Comparison of ENCODE assay signal across 29 mouse cellular contexts in genomic region chr14:62569463-62569862, GRCm38 (mm10). TPM values are rescaled to one million over a fixed set of nuclear protein-coding genes. Genes with fewer than 3 reads are reported as not detected.
DNase-seq lines count a peak whose midpoint lies in the region; ATAC-seq and TF ChIP-seq lines count a peak whose summit lies in the region.
"Had no signal": no experiment of that assay in that cellular context is flagged by ENCODE, and none has a peak within 500 bp of the region (broad histone marks: within the 10 kb centered on the region; RNA-seq: fewer than 3 reads in every experiment).

No protein-coding gene starts in this region.

- WGBS in heart, embryonic 16.5 days, result 74% methylated on average over 5 of the region's 5 CpGs
- WGBS in heart, adult 2 months, result 90% methylated on average over 5 of the region's 5 CpGs
- 90% methylated on average over 5 of the region's 5 CpGs for whole genome bisulfite sequencing in limb, embryonic 15.5 days
- 90% methylated on average over 5 of the region's 5 CpGs for WGBS in limb, embryonic 10.5 days

- TF ChIP-seq POLR2A in heart, adult 2 months (IDR thresholded peaks at IDR 0.05; ENCODE audit: insufficient read depth, low read depth, low read length), result no peak

- peak overlapping the region; percentile 53 for H3K27ac ChIP-seq in heart, embryonic 16.5 days (ENCODE audit: low read length)
- H3K27ac ChIP-seq in heart, adult 2 months, result no peak overlapping the region
- H3K27ac ChIP-seq in limb, embryonic 15.5 days, result 0 out of 2 replicates have a peak overlapping the region, but pooled peaks have one; percentile 17
- no peak overlapping the region for H3K27ac ChIP-seq in limb, embryonic 10.5 days
- H3K27ac ChIP-seq: embryonic facial prominence, embryonic 12.5 days; hindbrain, embryonic 14.5 days; left cerebral cortex, adult 2 months; liver, embryonic 15.5 days; macrophage; midbrain, embryonic 15.5 days; neural tube, embryonic 13.5 days had no signal

- no peak overlapping the region for H3K9ac ChIP-seq in heart, embryonic 16.5 days (ENCODE audit: low read length)
- H3K9ac ChIP-seq in heart, adult 2 months (ENCODE audit: low read depth, low read length), result no peak overlapping the region
- H3K9ac ChIP-seq in limb, embryonic 15.5 days, result no peak overlapping the region
- H3K9ac ChIP-seq: embryonic facial prominence, embryonic 12.5 days; forebrain, postnatal 0 days; hindbrain, embryonic 14.5 days; liver, embryonic 15.5 days; midbrain, embryonic 15.5 days; neural tube, embryonic 13.5 days had no signal

- no peak overlapping the region for H3K4me3 ChIP-seq in heart, embryonic 16.5 days (ENCODE audit: low read length)
- no peak overlapping the region for H3K4me3 ChIP-seq in heart, adult 2 months
- no peak overlapping the region for H3K4me3 ChIP-seq in limb, embryonic 15.5 days
- H3K4me3 ChIP-seq in limb, embryonic 10.5 days, result no peak overlapping the region
- H3K4me3 ChIP-seq: embryonic facial prominence, embryonic 12.5 days; left cerebral cortex, adult 2 months; liver, embryonic 15.5 days; midbrain, embryonic 15.5 days; neural tube, embryonic 13.5 days had no signal

- no peaks in the 10 kb centered on the region for H3K4me1 ChIP-seq in heart, embryonic 16.5 days (ENCODE audit: control insufficient read depth, insufficient read depth, low read length)
- H3K4me1 ChIP-seq in heart, adult 2 months (ENCODE audit: control insufficient read depth, insufficient read depth, low read length), result no peaks in the 10 kb centered on the region; the same call in 1 of the 2 replicates
- peaks cover 10% of the 10 kb centered on the region for H3K4me1 ChIP-seq in limb, embryonic 15.5 days
- H3K4me1 ChIP-seq in limb, embryonic 10.5 days, result peaks cover 14% of the 10 kb centered on the region
- H3K4me1 ChIP-seq: liver, embryonic 15.5 days had no signal

- intact Hi-C loops in heart, postnatal 10 days (cut with DNase I), result no loop called here
- intact Hi-C loops in heart, adult 2 months (cut with DNase I), result no loop called here

- no peaks in the 10 kb centered on the region for H3K9me3 ChIP-seq in heart, embryonic 16.5 days (replicated peaks; ENCODE audit: control insufficient read depth, low read length)
- H3K9me3 ChIP-seq in limb, embryonic 15.5 days, result no peaks in the 10 kb centered on the region
- H3K9me3 ChIP-seq in limb, embryonic 10.5 days (replicated peaks), result no peaks in the 10 kb centered on the region
- H3K9me3 ChIP-seq: embryonic facial prominence, embryonic 12.5 days; liver, embryonic 15.5 days; midbrain, embryonic 15.5 days; neural tube, embryonic 13.5 days had no signal

- no peaks in the 10 kb centered on the region for H3K36me3 ChIP-seq in heart, embryonic 16.5 days (ENCODE audit: control insufficient read depth, insufficient read depth)
- no peaks in the 10 kb centered on the region for H3K36me3 ChIP-seq in heart, adult 2 months (ENCODE audit: control insufficient read depth, insufficient read depth, low read length)
- H3K36me3 ChIP-seq in limb, embryonic 15.5 days, result no peaks in the 10 kb centered on the region
- H3K36me3 ChIP-seq in limb, embryonic 10.5 days, result no peaks in the 10 kb centered on the region
- H3K36me3 ChIP-seq: embryonic facial prominence, embryonic 12.5 days; liver, embryonic 15.5 days had no signal

- peak; percentile 77 for DNase-seq in heart, adult 11 months
- DNase-seq in heart, postnatal 10 days, result no peak
- DNase-seq in heart, adult 2 months, result no peak
- DNase-seq in limb, embryonic 10.5 days (ENCODE audit: low spot score), result no peak
- peak; percentile 25 for DNase-seq in 3T3-L1 (ENCODE audit: low read depth, low spot score)
- no peak for DNase-seq in B cell, adult 2 months
- DNase-seq: adrenal gland, postnatal 14 days; cerebellum, adult 2 months; cerebellum, postnatal 25 days; forebrain, postnatal 0 days; gastrocnemius, postnatal 14 days; kidney, adult 9 months; liver had no signal

- no peak for TF ChIP-seq CTCF in heart, adult 2 months (IDR thresholded peaks at IDR 0.05)

- no peak overlapping the region for H3K4me2 ChIP-seq in heart, embryonic 16.5 days (ENCODE audit: low read depth, low read length)
- no peak overlapping the region for H3K4me2 ChIP-seq in limb, embryonic 15.5 days
- H3K4me2 ChIP-seq: embryonic facial prominence, embryonic 12.5 days; hindbrain, embryonic 14.5 days; liver, embryonic 15.5 days; midbrain, embryonic 15.5 days; neural tube, embryonic 13.5 days had no signal

- TF ChIP-seq EP300 in heart, adult 2 months (IDR thresholded peaks at IDR 0.05; ENCODE audit: insufficient read depth, low read depth, low read length), result no peak

- H3K79me2 ChIP-seq in heart, adult 2 months (replicated peaks; ENCODE audit: control insufficient read depth, insufficient read depth, low read length), result no peaks in the 10 kb centered on the region

- no peaks in the 10 kb centered on the region for H3K27me3 ChIP-seq in heart, embryonic 16.5 days (ENCODE audit: control insufficient read depth, insufficient read depth, low read length)
- H3K27me3 ChIP-seq in heart, adult 2 months (ENCODE audit: control insufficient read depth, insufficient read depth, low read length), result no peaks in the 10 kb centered on the region
- H3K27me3 ChIP-seq in limb, embryonic 15.5 days, result no peaks in the 10 kb centered on the region
- H3K27me3 ChIP-seq in limb, embryonic 10.5 days (ENCODE audit: low read depth, poor library complexity, severe bottlenecking), result 0 out of 2 replicates have a peak, but pooled peaks cover 10% of the 10 kb centered on the region
- H3K27me3 ChIP-seq: embryonic facial prominence, embryonic 12.5 days; liver, embryonic 15.5 days; midbrain, embryonic 15.5 days; neural tube, embryonic 13.5 days had no signal

- no peak for ATAC-seq in heart, embryonic 16.5 days (replicated peaks; ENCODE audit: extremely low read depth, insufficient read depth, low FRiP score)
- ATAC-seq in limb, embryonic 15.5 days (ENCODE audit: insufficient number of reproducible peaks, low FRiP score, low TSS enrichment, low read depth), result no peak
- ATAC-seq: CD4-positive, CD25-positive, alpha-beta regulatory T cell, adult 4 months; forebrain, postnatal 0 days; inflammation-experienced regulatory T-cells, adult 6 months; midbrain, embryonic 15.5 days had no signal

RNA-seq across cellular contexts. Expression of gene Gm4131, which starts 2.7 kb away (rescaled TPM):
- not detected for total RNA-seq in heart, postnatal 10 days (2021)
- 0.17 TPM in 1 of 2 replicates, not detected in the other for polyA plus RNA-seq in heart, embryonic 16.5 days (2015; fragmentation: Nextera tagmentation; extraction: Ambion mirVana)
- total RNA-seq in heart, adult 2 months (2021), result not detected
- not detected in 2 replicates for polyA plus RNA-seq in heart, adult 2 months (2012; rRNA removed)
- polyA plus RNA-seq in limb, embryonic 15.5 days (2015; fragmentation: Nextera tagmentation; extraction: Ambion mirVana), result not detected in 2 replicates
- not detected in 2 replicates for polyA plus RNA-seq in limb, embryonic 10.5 days (2016; fragmentation: Nextera tagmentation; extraction: Ambion mirVana)
- total RNA-seq: adrenal gland, postnatal 14 days; forebrain, postnatal 0 days; gastrocnemius, postnatal 14 days; heart, postnatal 25 days; layer of hippocampus, postnatal 10 days; left cerebral cortex, adult 2 months; left cerebral cortex, postnatal 36 days had no signal
- polyA plus RNA-seq: CD4-positive, CD25-positive, alpha-beta regulatory T cell, adult 4 months; cerebellum, adult 2 months; embryonic facial prominence, embryonic 12.5 days; forebrain, embryonic 11.5 days; inflammation-experienced regulatory T-cells, adult 6 months; liver, embryonic 15.5 days; macrophage; neural tube, embryonic 13.5 days; thymus, postnatal 0 days had no signal

RNA-seq across cellular contexts. Expression of gene Fam124a, which starts 13.9 kb away (rescaled TPM):
- 1 to 10 TPM; 4.5 to 4.6 TPM for total RNA-seq in heart, postnatal 10 days (2021)
- 3.6 and 4.0 TPM in 2 replicates for polyA plus RNA-seq in heart, embryonic 16.5 days (2015; fragmentation: Nextera tagmentation; extraction: Ambion mirVana)
- total RNA-seq in heart, adult 2 months (2021), result 1 to 10 TPM; 3.4 TPM
- 5.6 and 7.9 TPM in 2 replicates for polyA plus RNA-seq in heart, adult 2 months (2012; rRNA removed)
- 3.7 and 4.4 TPM in 2 replicates for polyA plus RNA-seq in limb, embryonic 15.5 days (2015; fragmentation: Nextera tagmentation; extraction: Ambion mirVana)
- polyA plus RNA-seq in limb, embryonic 10.5 days (2016; fragmentation: Nextera tagmentation; extraction: Ambion mirVana), result 0.15 and 0.30 TPM in 2 replicates
- polyA plus RNA-seq: CD4-positive, CD25-positive, alpha-beta regulatory T cell, adult 4 months; inflammation-experienced regulatory T-cells, adult 6 months had no signal

Comparison
In these comparisons a context has a peak if more than half of its experiments do, and no peak if none do; other contexts are left out.
1. DNase-seq: peak in heart, adult 11 months (single experiment) and 3T3-L1 (single experiment); none in heart, postnatal 10 days (0 of 2), heart, adult 2 months (0 of 2), limb, embryonic 10.5 days (single experiment) and B cell, adult 2 months (0 of 2).
2. H3K27ac ChIP-seq: peak in heart, embryonic 16.5 days (single experiment) and limb, embryonic 15.5 days (single experiment); none in heart, adult 2 months (single experiment) and limb, embryonic 10.5 days (single experiment).